Mouse (Mus musculus): ENCODE data around the gene Gm20683.
A peak's percentile ranks its signal among the peaks of the same experiment; 100 is the strongest.

Gm20683 gene

GRCm38 (mm10) chr17:25841117-25841880 is at the start of gene Gm20683:
Gm20683 (minus strand) TSS chr17:25841763.
- no peak for DNase-seq

GRCm38 (mm10) chr17:25888837-25889236 is 47.3 kb upstream of the Gm20683 start:
- no peak for DNase-seq

GRCm38 (mm10) chr17:25887467-25887866 is 45.9 kb upstream of the Gm20683 start:
- no peak for DNase-seq

- no peak for DNase-seq
Measured at GRCm38 (mm10) chr17:25886806-25887205, 45.2 kb upstream of the Gm20683 start.

- no peak for DNase-seq
Measured at GRCm38 (mm10) chr17:25885636-25886035, 44.1 kb upstream of the Gm20683 start.

GRCm38 (mm10) chr17:25883824-25884223 is 42.3 kb upstream of the Gm20683 start:
- no peak for DNase-seq

- DNase-seq: no peak
Measured at GRCm38 (mm10) chr17:25883268-25883667, 41.7 kb upstream of the Gm20683 start.

GRCm38 (mm10) chr17:25882306-25882705 is 40.7 kb upstream of the Gm20683 start:
- DNase-seq: no peak

- DNase-seq: no peak
Measured at GRCm38 (mm10) chr17:25881691-25882090, 40.1 kb upstream of the Gm20683 start.

- DNase-seq: no peak
Measured at GRCm38 (mm10) chr17:25880913-25881641, 39.5 kb upstream of the Gm20683 start.

- DNase-seq: no peak
Measured at GRCm38 (mm10) chr17:25880196-25880910, 38.8 kb upstream of the Gm20683 start, which contains the start of gene Wfikkn1. Wfikkn1 (minus strand) TSS chr17:25880858.

- DNase-seq: no peak
Measured at GRCm38 (mm10) chr17:25879750-25880149, 38.2 kb upstream of the Gm20683 start.

GRCm38 (mm10) chr17:25879261-25879660 is 37.7 kb upstream of the Gm20683 start:
- DNase-seq: no peak

- no peak for DNase-seq
Measured at GRCm38 (mm10) chr17:25878611-25879180, 37.1 kb upstream of the Gm20683 start.

- no peak for DNase-seq
Measured at GRCm38 (mm10) chr17:25877741-25878610, 36.4 kb upstream of the Gm20683 start.

GRCm38 (mm10) chr17:25877025-25877424 is 35.5 kb upstream of the Gm20683 start:
- DNase-seq: no peak

GRCm38 (mm10) chr17:25876347-25876915 is 34.9 kb upstream of the Gm20683 start:
- no peak for DNase-seq

GRCm38 (mm10) chr17:25875171-25876136 is 33.9 kb upstream of the Gm20683 start:
- peak; percentile 89 for DNase-seq

- DNase-seq: peak; percentile 96
Measured at GRCm38 (mm10) chr17:25874721-25875170, 33.2 kb upstream of the Gm20683 start, which contains the start of gene Mettl26. Mettl26 (plus strand) TSS chr17:25875074.

- DNase-seq: no peak
Measured at GRCm38 (mm10) chr17:25874148-25874720, 32.7 kb upstream of the Gm20683 start.
